Mouse (Mus musculus): ENCODE measurements at regions not wholly inside any gene's neighbourhood (a gene's known extent, or its start where the extent isn't known, plus 50 kb on each side); places are given as distances from the start of the nearest gene placed in this dataset.
A peak's percentile ranks its signal among the peaks of the same experiment; 100 is the strongest.

DNA sequence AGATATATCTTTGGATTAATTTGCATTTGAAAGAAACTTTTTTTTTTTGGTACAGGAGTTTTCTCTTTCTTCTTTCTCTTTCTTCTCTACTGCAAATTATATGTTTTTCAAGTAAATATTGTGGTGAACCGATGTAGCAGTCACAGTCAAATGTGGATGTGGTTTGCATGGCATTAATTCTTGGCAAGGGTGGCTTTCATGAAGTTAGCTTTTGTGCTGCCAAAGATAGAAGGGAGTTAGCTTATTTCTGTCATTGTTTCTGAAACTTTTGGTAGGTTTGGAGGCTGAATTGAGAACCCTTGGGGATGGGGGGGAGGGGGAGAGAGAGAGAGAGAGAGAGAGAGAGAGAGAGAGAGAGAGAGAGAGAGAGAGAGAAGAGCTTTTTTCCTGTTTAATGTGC, 166.1 kb upstream of the Ubash3b start:
- Histone ChIP-seq H3K27me3 (no peaks in the 10 kb centered on the region), H3K27ac (no peak overlapping the region), H3K9ac (no peak overlapping the region), H3K4me1 (peaks cover 20% of the 10 kb centered on the region), H3K9me3 (no peaks in the 10 kb centered on the region), H3K36me3 (no peaks in the 10 kb centered on the region), H3K4me3 (no peak overlapping the region), H3K4me2 (replicated peaks) (peak overlapping the region; percentile 45)
- ATAC-seq (ENCODE audit: low FRiP score, low read depth): no peak
- WGBS: 46% methylated on average over 1 of the region's 1 CpGs

DNA sequence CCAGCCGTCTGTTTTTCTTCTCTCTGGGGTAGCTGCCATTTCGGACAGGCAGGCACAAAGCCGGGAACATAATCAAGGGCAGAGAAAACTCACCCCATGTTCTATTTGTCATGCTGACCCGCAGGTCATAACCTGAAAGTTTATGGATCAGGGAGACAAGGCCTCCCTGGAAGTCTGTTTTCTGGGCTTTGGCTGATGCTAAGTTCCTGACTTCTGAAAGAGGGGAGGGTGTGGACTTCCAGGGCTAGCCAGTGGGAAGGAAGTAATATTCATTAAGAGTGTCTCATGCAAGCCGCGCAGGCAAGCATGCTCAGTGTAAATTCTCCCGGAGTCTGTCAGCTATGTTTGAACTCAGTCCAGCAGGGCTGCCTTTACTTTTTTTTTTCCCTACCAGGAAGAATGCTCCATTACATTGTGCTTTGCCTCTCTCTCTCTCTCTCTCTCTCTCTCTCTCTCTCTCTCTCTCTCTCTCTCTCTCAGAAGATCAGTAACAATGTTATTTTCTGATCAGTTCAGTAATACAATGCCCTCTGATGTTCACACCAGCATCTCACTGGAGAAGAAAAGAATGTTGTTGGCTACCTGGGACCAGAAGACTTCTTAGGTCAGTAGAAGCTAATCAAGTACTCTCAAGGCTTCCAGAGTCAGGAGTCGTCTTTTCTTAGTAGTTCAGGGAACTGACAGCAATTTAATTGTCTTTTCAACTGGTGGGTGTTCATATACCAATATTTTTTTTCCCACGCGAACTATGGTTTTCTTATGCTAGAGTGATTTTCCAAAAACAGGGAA, 165.5 kb upstream of the Ubash3b start:
- no peak overlapping the region for H3K9ac ChIP-seq
- no peaks in the 10 kb centered on the region for H3K27me3 ChIP-seq
- H3K36me3 ChIP-seq: no peaks in the 10 kb centered on the region
- WGBS: 23% methylated on average over 10 of the region's 10 CpGs
- ATAC-seq (ENCODE audit: low FRiP score, low read depth): no peak
- no peaks in the 10 kb centered on the region for H3K9me3 ChIP-seq
- H3K4me2 ChIP-seq (replicated peaks): peak overlapping the region; percentile 45
- peaks cover 20% of the 10 kb centered on the region for H3K4me1 ChIP-seq
- peak overlapping the region; percentile 72 for H3K27ac ChIP-seq
- H3K4me3 ChIP-seq: no peak overlapping the region

DNA sequence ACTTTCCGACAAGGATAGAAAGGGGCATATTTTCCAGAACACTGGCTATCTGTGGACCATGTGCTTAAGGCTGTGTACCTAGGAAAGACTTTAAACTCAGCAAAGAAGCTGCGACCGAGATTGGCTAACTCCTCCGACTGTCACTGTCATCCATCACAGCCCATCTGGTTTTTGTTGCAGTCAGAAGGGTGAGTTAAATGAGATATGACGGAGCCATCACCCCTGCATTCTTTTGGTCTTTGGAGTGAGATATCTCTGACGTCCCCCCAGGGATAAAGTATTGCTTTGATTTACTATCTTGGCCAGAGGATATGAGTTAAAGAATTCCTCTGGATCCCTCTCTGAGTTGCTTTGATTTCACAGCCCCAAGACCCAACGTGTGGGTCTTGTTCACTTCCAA, 160.0 kb upstream of the Ubash3b start:
- H3K27me3 ChIP-seq: no peaks in the 10 kb centered on the region
- 0 out of 2 replicates have a peak, but pooled peaks cover under 1% of the 10 kb centered on the region for H3K9me3 ChIP-seq
- no peak for ATAC-seq (ENCODE audit: low FRiP score, low read depth)
- no peak overlapping the region for H3K27ac ChIP-seq
- no peak overlapping the region for H3K4me3 ChIP-seq
- H3K4me1 ChIP-seq: peaks cover 4% of the 10 kb centered on the region; the same call in 1 of the 2 replicates
- no peak overlapping the region for H3K4me2 ChIP-seq (replicated peaks)
- H3K36me3 ChIP-seq: no peaks in the 10 kb centered on the region
- 59% methylated on average over 7 of the region's 7 CpGs for WGBS
- no peak overlapping the region for H3K9ac ChIP-seq

DNA sequence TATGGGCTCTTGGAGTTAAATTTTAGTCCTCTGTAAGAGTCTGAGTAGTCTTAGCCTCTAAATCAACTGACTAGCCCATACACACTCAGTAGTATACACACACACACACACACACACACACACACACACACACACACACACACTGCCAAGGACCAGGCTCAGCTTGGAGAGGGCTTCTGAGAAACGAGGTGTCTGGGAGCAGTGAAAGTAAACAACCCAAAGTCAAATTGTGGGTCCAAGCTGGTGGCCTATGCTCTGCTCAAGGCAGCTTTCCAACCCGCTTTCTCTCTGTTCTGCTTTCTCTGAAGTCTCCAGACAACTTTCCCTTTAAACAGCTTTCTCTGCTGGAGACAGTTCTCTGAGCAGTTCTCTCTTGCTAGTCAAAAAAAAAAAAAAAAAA, 157.6 kb upstream of the Ubash3b start:
- Histone ChIP-seq H3K9ac (no peak overlapping the region), H3K36me3 (no peaks in the 10 kb centered on the region), H3K27ac (no peak overlapping the region), H3K4me2 (replicated peaks) (no peak overlapping the region), H3K4me1 (no peaks in the 10 kb centered on the region), H3K4me3 (no peak overlapping the region), H3K9me3 (0 out of 2 replicates have a peak, but pooled peaks cover 4% of the 10 kb centered on the region), H3K27me3 (no peaks in the 10 kb centered on the region)
- WGBS: 58% methylated on average over 2 of the region's 2 CpGs
- no peak for ATAC-seq (ENCODE audit: low FRiP score, low read depth)

DNA sequence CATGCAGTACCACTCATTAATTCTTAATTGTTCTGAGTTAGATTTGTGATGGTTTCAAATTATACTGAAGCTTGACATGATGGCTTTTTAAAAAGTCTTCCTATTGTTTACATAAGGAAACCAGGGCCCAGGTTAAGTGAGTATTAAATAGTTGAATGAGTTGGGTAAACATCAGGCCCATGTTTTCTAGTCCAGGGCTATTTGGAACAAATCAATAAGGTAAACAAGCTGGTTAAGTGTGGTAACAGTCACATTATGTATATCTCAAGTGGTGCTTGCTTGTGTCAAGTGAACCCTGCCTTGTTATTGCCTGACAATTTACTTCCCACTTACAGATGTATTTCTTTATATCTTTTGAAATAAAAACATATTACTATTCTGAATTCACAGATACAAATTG, 144.7 kb upstream of the Ubash3b start:
- Histone ChIP-seq H3K4me3 (no peak overlapping the region), H3K9me3 (no peaks in the 10 kb centered on the region), H3K27me3 (no peaks in the 10 kb centered on the region), H3K36me3 (no peaks in the 10 kb centered on the region), H3K4me2 (replicated peaks) (no peak overlapping the region), H3K27ac (no peak overlapping the region), H3K4me1 (peaks cover 9% of the 10 kb centered on the region), H3K9ac (no peak overlapping the region)
- no peak for ATAC-seq (ENCODE audit: low FRiP score, low read depth)

DNA sequence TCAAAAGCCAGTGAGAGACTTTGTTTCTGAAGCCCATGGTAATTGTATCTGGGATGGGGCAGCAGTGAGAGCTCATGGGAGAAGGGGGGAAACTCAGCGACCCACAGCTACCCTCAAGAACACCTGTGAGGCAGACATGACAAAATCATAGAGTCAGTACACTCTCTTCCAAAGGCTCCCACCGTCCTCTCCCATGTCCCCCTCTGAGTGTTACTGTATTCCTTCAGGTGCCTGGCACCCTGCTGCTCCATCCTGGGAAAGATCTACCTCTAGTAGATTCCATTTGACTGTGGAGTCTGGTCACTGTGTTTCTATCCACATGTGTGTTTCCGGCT, 142.0 kb upstream of the Ubash3b start:
- ATAC-seq (ENCODE audit: low FRiP score, low read depth): no peak
- H3K9me3 ChIP-seq: no peaks in the 10 kb centered on the region
- H3K27me3 ChIP-seq: no peaks in the 10 kb centered on the region
- no peak overlapping the region for H3K4me3 ChIP-seq
- WGBS: 55% methylated on average over 3 of the region's 3 CpGs
- H3K4me1 ChIP-seq: peaks cover 9% of the 10 kb centered on the region
- H3K9ac ChIP-seq: no peak overlapping the region
- H3K27ac ChIP-seq: no peak overlapping the region
- H3K36me3 ChIP-seq: no peaks in the 10 kb centered on the region
- no peak overlapping the region for H3K4me2 ChIP-seq (replicated peaks)

DNA sequence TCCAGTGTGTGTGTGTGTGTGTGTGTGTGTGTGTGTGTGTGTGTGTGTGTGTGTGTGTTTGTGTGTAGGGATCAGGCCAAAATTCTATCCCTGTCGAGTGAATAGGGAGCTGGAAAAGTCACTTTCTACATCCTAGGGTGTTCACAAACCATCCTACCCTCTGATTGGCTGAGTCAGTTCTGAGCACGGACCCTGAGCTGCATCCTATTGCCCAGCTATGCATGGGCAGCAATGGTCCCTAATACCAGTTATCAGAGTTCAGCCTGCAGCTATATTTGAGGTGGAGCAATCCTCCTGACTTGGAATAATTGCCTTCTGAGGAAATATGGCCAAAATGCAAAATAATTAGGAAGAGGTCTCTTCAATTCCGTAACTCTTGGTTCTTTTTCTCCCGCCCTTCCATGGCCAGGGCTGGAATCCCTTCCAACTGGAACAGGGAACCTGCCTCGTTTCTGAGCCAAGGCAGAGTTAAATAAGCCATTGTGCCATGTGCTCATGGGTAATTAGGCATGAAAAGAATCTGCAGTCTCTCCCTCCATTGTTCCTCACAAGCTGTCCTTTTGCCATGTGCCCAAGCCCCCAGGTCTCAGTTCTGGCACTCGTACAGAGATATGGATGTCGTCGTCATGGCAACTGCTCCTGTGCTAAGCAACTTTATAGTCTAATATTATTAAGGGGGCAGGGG, 141.5 kb upstream of the Ubash3b start:
- Histone ChIP-seq H3K9ac (no peak overlapping the region), H3K36me3 (no peaks in the 10 kb centered on the region), H3K9me3 (no peaks in the 10 kb centered on the region), H3K27me3 (no peaks in the 10 kb centered on the region), H3K27ac (no peak overlapping the region), H3K4me2 (replicated peaks) (no peak overlapping the region), H3K4me3 (no peak overlapping the region), H3K4me1 (peaks cover 9% of the 10 kb centered on the region)
- 58% methylated on average over 8 of the region's 8 CpGs for WGBS
- no peak; the same call in 1 of the 2 replicates for ATAC-seq (ENCODE audit: low FRiP score, low read depth)

DNA sequence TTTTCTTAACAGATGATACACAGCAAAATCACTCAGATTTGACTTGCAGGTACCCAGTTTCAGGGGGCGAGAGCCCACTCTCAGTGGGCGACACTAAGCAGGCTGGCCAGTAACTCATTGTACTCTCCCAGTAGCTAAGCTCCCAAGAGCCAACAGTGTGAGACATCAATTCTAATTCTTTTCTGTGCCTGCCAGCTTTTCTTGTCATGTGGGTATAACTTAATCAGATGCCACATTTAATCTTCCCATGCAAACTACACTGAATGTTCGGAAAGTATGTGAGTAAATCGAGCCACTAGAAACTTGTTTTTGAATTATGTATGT, 124.6 kb upstream of the Ubash3b start:
- no peak for ATAC-seq (ENCODE audit: low FRiP score, low read depth)
- Histone ChIP-seq H3K9ac (no peak overlapping the region), H3K27ac (no peak overlapping the region), H3K4me3 (no peak overlapping the region), H3K36me3 (no peaks in the 10 kb centered on the region), H3K4me1 (peaks cover 6% of the 10 kb centered on the region; the same call in 1 of the 2 replicates), H3K27me3 (no peaks in the 10 kb centered on the region), H3K9me3 (no peaks in the 10 kb centered on the region), H3K4me2 (replicated peaks) (no peak overlapping the region)
- WGBS: 89% methylated on average over 4 of the region's 4 CpGs

DNA sequence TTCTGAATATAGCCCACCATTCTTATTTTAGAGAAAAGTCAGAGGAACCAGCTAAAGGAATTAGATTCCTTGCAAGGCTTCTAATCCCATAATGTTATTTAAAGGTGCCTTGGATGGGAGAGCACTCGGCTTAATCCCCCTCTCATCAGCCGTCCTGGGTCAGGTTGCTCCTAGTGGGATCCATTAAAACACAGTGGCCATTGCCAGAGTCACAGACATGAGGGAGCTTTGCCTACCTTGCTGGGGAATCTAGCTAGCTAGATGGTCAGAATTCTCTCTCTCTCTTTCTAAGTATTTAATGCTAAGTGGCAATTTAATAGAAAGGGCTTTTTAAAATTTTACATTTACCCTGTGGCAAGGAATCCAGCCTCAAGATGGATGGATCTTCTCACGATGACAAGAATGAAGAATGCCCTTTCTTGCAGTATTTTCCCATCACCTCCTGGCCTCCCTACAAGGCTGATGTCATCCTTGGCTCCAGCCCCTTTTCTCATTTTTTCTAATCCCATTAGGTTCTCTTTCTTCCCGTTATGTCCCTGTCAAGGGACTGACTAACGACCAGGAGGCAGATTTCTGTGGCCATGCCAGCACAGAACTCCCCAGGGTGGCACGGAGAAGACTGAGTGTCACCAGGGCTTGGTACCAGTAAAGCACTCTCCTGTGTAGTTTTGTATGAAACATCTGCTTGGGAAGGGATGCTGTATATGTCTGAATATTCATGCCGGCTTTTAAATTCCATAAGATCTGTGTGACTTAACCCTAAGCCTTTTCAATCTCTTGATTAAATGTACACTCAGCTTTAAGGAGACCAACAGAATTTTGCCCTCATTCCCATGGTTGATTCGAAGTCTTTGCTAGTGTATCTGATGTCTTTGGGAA, 124.0 kb upstream of the Ubash3b start:
- Histone ChIP-seq H3K27ac (no peak overlapping the region), H3K9ac (no peak overlapping the region), H3K9me3 (no peaks in the 10 kb centered on the region), H3K36me3 (no peaks in the 10 kb centered on the region), H3K4me3 (no peak overlapping the region), H3K4me2 (replicated peaks) (no peak overlapping the region), H3K27me3 (no peaks in the 10 kb centered on the region), H3K4me1 (peaks cover 9% of the 10 kb centered on the region; the same call in 1 of the 2 replicates)
- no peak for ATAC-seq (ENCODE audit: low FRiP score, low read depth)
- 54% methylated on average over 8 of the region's 8 CpGs for WGBS

DNA sequence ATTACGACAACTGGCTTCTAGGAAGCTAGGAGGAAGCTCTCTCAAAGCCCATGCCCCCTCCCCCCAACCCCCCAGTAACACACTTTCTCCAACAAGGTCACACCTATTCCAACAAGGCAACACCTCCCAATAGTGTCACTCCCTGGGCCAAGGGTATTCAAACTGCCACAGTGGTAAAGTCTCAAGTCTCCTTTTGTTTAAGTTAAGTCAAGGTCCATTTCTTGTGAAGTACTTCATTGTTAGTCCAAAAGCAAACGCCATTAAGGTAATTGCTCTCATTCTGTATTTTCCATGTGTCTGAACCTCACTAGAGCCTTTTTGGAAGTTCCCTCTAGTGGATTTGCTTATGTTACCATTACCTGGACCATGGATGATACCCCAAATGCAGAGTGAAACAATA, 116.2 kb upstream of the Ubash3b start:
- H3K36me3 ChIP-seq: no peaks in the 10 kb centered on the region
- H3K27me3 ChIP-seq: no peaks in the 10 kb centered on the region
- 92% methylated on average over 2 of the region's 2 CpGs for WGBS
- H3K4me1 ChIP-seq: peaks cover 13% of the 10 kb centered on the region
- ATAC-seq (ENCODE audit: low FRiP score, low read depth): no peak
- no peak overlapping the region for H3K4me2 ChIP-seq (replicated peaks)
- H3K4me3 ChIP-seq: no peak overlapping the region
- H3K27ac ChIP-seq: no peak overlapping the region
- no peaks in the 10 kb centered on the region for H3K9me3 ChIP-seq
- H3K9ac ChIP-seq: no peak overlapping the region

DNA sequence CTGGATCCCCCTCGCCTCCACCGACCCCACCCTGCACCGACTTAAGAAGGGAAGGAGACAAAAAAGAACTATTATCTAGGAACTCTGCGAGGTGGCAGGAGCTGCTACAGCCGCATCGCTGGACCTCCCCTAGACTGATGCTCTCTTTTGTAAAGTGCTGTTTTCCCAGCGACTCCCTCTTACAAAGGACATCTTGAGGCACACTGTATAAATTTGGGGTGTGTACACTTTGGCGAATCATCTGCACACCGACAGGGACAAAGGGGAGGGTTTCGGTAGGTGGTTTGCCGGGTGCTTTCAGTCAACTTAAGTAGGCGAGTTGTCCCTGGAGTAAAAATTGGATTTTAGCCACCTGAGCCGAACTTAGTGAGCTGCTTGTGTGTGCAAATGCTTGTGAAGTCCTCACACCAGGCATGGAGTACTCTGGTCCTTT, 112.4 kb upstream of the Ubash3b start:
- peaks cover 15% of the 10 kb centered on the region for H3K4me1 ChIP-seq
- H3K4me2 ChIP-seq (replicated peaks): peak overlapping the region; percentile 71
- H3K36me3 ChIP-seq: no peaks in the 10 kb centered on the region
- peak overlapping the region; percentile 89 for H3K27ac ChIP-seq
- H3K4me3 ChIP-seq: peak overlapping the region; percentile 37
- peak; percentile 69 for ATAC-seq (ENCODE audit: low FRiP score, low read depth)
- 8% methylated on average over 13 of the region's 13 CpGs for WGBS
- H3K9me3 ChIP-seq: no peaks in the 10 kb centered on the region
- no peaks in the 10 kb centered on the region for H3K27me3 ChIP-seq
- peak overlapping the region; percentile 63 for H3K9ac ChIP-seq

DNA sequence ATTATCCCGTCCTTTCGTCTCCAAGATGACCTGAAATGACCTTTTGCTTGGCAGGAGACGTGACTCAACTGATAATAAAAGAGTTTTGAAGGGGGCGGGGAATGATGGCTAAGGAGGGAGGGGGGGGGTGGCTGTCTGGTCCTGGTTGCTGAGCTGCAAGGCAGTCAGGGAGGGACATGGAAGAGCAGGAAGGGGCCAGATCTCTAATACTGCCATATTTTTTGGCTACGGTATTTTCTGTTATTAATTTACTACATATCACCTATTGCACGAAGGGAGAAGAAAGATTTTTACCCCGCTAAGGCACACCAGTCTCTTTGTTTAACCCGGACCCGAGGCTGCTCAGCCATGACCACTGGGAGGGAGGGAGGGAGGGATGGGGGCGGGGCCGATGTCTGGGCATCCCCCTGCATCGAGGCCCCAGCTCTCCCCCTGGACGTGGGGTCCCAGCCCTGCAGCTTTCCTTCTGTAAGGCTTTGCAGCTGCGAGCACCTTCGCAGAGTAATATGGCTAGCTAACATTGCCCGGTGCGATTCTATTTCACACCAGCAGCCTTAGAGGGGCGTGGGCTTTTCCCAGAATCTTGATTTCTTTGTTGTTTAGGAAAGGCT, 111.8 kb upstream of the Ubash3b start:
- peak overlapping the region; percentile 89 for H3K27ac ChIP-seq
- peaks cover 15% of the 10 kb centered on the region for H3K4me1 ChIP-seq
- H3K4me3 ChIP-seq: peak overlapping the region; percentile 37
- peak overlapping the region; percentile 71 for H3K4me2 ChIP-seq (replicated peaks)
- H3K36me3 ChIP-seq: no peaks in the 10 kb centered on the region
- under 1% methylated on average over 18 of the region's 18 CpGs for WGBS
- no peaks in the 10 kb centered on the region for H3K9me3 ChIP-seq
- H3K27me3 ChIP-seq: no peaks in the 10 kb centered on the region
- peak overlapping the region; percentile 63 for H3K9ac ChIP-seq
- ATAC-seq (ENCODE audit: low FRiP score, low read depth): peak; percentile 94
